Mouse (Mus musculus) pancreas, adult 10 weeks (tissue): ENCODE data around the gene Pabpn1l. TPM values are rescaled to one million over a fixed set of nuclear protein-coding genes. Genes with fewer than 3 reads are reported as not detected.

ENCODE experiments used
- polyA plus RNA-seq: library from polyadenylated mRNA; stranded (reverse); fragments of 350-450 nt; fragmentation: Illumina TruSeq; extraction: RNeasy Lipid Tissue Mini Kit (QIAGEN cat#74804); gene quantifications from one replicate; pipeline ENCODE4 v1.2.3, GENCODE M21; 2015; ENCODE audit warnings: low read depth, low replicate concordance; ENCODE audit not compliant: insufficient read depth

Pabpn1l gene
- not detected for polyA plus RNA-seq

DNA sequence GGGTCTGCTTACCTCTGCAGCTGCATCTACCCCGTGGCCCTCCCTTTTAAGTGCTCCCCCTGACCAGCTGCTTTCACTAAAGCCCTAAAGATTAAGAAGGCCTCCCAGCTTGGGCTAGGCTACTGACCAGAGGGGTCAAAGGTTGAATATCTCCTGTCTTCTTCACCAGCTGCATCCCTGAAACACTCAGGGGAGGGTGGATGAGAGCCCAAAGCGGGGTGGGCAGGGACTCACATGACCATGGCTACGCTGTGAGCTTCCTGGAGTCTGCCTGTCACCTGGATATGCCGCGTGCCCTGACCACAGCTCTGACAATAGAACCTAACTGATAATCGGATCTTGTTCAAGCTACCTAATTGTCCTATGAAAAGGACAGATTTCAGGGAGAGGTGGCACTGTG is at the start of gene Pabpn1l:
Gene Pabpn1l, minus strand, starts transcription at position 13 of the 400 bp plus-strand sequence.

DNA sequence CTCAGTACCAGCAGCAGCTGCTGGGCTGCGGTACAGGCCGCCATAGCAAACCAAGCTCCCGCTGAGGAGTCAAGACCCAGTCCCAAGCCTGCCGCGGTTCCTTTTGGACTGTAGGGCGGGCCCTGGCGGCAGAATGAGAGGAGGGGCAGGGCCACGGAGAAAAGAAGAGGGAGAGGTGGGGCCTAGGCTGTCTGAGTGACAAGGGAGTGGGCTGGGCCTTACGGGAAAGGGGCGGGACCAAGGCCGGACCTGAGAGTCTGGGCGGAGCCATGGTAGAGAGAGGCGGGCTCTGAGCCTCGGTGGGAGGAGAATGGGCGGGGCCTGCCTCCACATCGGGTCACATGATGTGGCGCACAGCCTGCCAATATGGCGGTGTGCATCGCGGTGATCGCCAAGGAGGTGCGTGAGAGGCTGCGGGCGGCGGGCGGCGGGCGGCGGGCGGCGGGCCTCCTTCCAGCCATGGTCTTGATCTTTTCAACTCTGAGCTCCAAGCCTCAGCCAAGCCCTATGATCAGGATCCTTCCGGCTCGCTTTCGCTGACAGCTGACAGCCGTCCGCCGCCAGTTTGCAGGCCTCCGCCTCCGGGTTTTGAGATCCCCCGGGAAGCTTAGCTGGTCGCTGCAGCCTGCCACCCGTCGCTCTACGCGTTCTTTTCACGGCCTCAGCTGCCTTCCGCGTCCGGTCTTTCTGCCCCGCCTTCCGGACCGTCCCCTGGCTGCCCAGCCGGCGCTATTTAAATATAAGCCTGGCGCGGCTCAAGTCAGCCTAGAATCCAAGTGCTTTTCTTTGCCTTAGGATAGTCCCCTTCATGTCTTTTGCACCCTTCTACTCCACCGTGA is 11.0 kb downstream of the Pabpn1l start, which contains the start of the genes Galns and Trappc2l:
Gene Galns, minus strand, starts transcription at position 169 of the 839 bp plus-strand sequence.
Gene Trappc2l, plus strand, starts transcription at position 346 of the 839 bp plus-strand sequence.

DNA sequence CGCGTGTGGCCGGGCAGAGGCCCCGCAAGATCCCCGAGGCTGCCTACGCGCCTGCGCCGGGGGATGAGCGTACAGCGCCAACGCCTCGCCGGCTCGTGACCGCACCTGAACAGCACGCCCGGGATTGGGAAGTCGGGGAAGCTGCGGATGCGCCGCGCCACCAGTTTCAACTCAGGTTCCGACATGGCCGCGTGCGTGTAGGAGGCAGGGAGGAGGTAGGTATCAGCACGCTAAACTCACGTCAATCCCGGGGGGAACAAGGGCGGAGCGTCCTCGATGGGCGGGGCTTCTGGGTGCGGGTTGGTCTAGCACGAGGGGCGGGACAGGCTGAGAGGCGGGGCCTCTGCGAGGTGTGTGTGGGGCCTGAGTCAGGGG is 45.9 kb downstream of the Pabpn1l start, which contains the start of gene Aprt:
Gene Aprt, minus strand, starts transcription at position 262 of the 375 bp plus-strand sequence.

Other genes with a start within 250 kb of the Pabpn1l start
- gene Zc3h18, start 246.1 kb downstream of the Pabpn1l start, polyA plus RNA-seq = 11.0 TPM
- not detected for gene Il17c, start 200.7 kb downstream of the Pabpn1l start, polyA plus RNA-seq
- 26.7 TPM for gene Cyba, start 189.8 kb downstream of the Pabpn1l start, polyA plus RNA-seq
- gene Mvd, start 179.3 kb downstream of the Pabpn1l start, polyA plus RNA-seq = 4.5 TPM
- gene Snai3, start 162.0 kb downstream of the Pabpn1l start, polyA plus RNA-seq = 0.68 TPM
- gene Rnf166, start 146.7 kb downstream of the Pabpn1l start, polyA plus RNA-seq = 9.4 TPM
- gene Ctu2, start 146.6 kb downstream of the Pabpn1l start, polyA plus RNA-seq = 6.3 TPM
- gene Piezo1, start 71.4 kb downstream of the Pabpn1l start, polyA plus RNA-seq = 16.5 TPM
- 1.1 TPM for gene Cdt1, start 54.7 kb downstream of the Pabpn1l start, polyA plus RNA-seq
- 22.5 TPM for gene Aprt, start 45.8 kb downstream of the Pabpn1l start, polyA plus RNA-seq
- gene Galns, start 11.3 kb downstream of the Pabpn1l start, polyA plus RNA-seq = 1.8 TPM
- gene Trappc2l, start 11.1 kb downstream of the Pabpn1l start, polyA plus RNA-seq = 17.6 TPM
- gene Cbfa2t3, start 76.4 kb upstream of the Pabpn1l start, polyA plus RNA-seq = 11.7 TPM
- gene Acsf3, start 152.7 kb upstream of the Pabpn1l start, polyA plus RNA-seq = 3.9 TPM
- not detected for gene Cdh15, start 225.2 kb upstream of the Pabpn1l start, polyA plus RNA-seq